ENCODE assay signal across 9 mouse cellular contexts in the genomic region with DNA sequence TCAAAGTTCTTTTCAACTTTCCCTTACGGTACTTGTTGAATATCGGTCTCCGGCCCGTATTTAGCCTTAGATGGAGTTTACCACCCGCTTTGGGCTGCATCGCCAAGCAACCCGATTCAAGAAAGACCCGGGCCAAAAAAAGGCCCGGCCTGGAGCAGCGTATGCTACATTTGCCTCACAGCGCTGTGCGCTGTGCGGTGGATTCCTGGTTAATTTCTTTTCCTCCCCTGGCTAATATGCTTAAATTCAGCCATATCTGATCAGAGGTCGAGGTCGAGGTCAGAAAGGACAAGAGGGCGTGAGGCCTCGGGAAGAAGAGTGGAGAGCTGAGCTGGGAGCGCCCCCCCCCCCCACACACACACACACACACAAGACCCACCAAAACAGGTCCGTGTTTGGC. TPM values are rescaled to one million over a fixed set of nuclear protein-coding genes. Genes with fewer than 3 reads are reported as not detected.
DNase-seq lines count a peak whose midpoint lies in the region; ATAC-seq and TF ChIP-seq lines count a peak whose summit lies in the region.
"Had no signal": no experiment of that assay in that cellular context is flagged by ENCODE, and none has a peak within 500 bp of the region (broad histone marks: within the 10 kb centered on the region; RNA-seq: fewer than 3 reads in every experiment).

No protein-coding gene starts in this region.

- no peaks in the 10 kb centered on the region for H3K4me1 ChIP-seq in liver, embryonic 14.5 days (replicated peaks; ENCODE audit: control insufficient read depth in 2 of 2, insufficient read depth in 2 of 2, low read length in 1 of 2)
- no peaks in the 10 kb centered on the region for H3K4me1 ChIP-seq in liver, embryonic 11.5 days (replicated peaks; ENCODE audit: control insufficient read depth, insufficient read depth, low read length)
- H3K4me1 ChIP-seq in limb, embryonic 10.5 days: 0 out of 2 replicates have a peak, but pooled peaks cover 3% of the 10 kb centered on the region

- no peak overlapping the region for H3K27ac ChIP-seq in liver, embryonic 14.5 days
- no peak overlapping the region for H3K27ac ChIP-seq in liver, embryonic 11.5 days (ENCODE audit: low read depth, low read length)
- H3K27ac ChIP-seq in limb, embryonic 10.5 days: no peak overlapping the region
- H3K27ac ChIP-seq in gastrocnemius, adult 2 months: no peak overlapping the region

- TF ChIP-seq CTCF in liver, embryonic 14.5 days (IDR thresholded peaks at IDR 0.05; ENCODE audit: low read depth): no peak
- TF ChIP-seq CTCF in gastrocnemius, adult 2 months (IDR thresholded peaks at IDR 0.05): no peak

- WGBS in liver, embryonic 14.5 days (ENCODE audit: insufficient replicate concordance): 8% methylated on average over 19 of the region's 19 CpGs
- WGBS in liver, embryonic 11.5 days: 6% methylated on average over 19 of the region's 19 CpGs
- under 1% methylated on average over 19 of the region's 19 CpGs for WGBS in limb, embryonic 10.5 days

- intact Hi-C loops in gastrocnemius, adult 2 months (cut with DNase I): no loop called here

- DNase-seq in adrenal gland, postnatal 14 days: peak; percentile 12
- no peak for DNase-seq in adrenal gland, adult 8-10 months
- peak in 2 of 3 experiments; percentile 26 to 47 for DNase-seq in liver, embryonic 14.5 days (ENCODE audit: low read depth in 3 of 3, low spot score in 3 of 3)
- DNase-seq in liver, embryonic 11.5 days (ENCODE audit: low spot score): no peak
- peak; percentile 22 for DNase-seq in NIH3T3 (ENCODE audit: low read depth)
- peak; percentile 64 for DNase-seq in limb, embryonic 10.5 days (ENCODE audit: low spot score)
- DNase-seq in gastrocnemius, adult 2 months: no peak
- DNase-seq in thymus, postnatal 25 days: no peak
- DNase-seq: layer of hippocampus, postnatal 36 days had no signal

- H3K4me2 ChIP-seq in liver, embryonic 14.5 days (ENCODE audit: low read depth): no peak overlapping the region
- H3K4me2 ChIP-seq in liver, embryonic 11.5 days: no peak overlapping the region

- TF ChIP-seq EP300 in liver, embryonic 14.5 days (IDR thresholded peaks at IDR 0.05; ENCODE audit: low read depth): no peak

- ATAC-seq in liver, embryonic 14.5 days (ENCODE audit: insufficient read depth): no peak
- no peak for ATAC-seq in liver, embryonic 11.5 days (replicated peaks; ENCODE audit: low FRiP score)

- H3K36me3 ChIP-seq in liver, embryonic 14.5 days (replicated peaks; ENCODE audit: control insufficient read depth, insufficient read depth, low read depth): no peaks in the 10 kb centered on the region
- no peaks in the 10 kb centered on the region for H3K36me3 ChIP-seq in liver, embryonic 11.5 days (ENCODE audit: control insufficient read depth, insufficient read depth, low read length)
- no peaks in the 10 kb centered on the region for H3K36me3 ChIP-seq in limb, embryonic 10.5 days

- H3K4me3 ChIP-seq in liver, embryonic 14.5 days (ENCODE audit: insufficient read depth in 1 of 2, low read depth in 2 of 2, low read length in 2 of 2): no peak overlapping the region
- H3K4me3 ChIP-seq in liver, embryonic 11.5 days (ENCODE audit: low read depth, low read length): no peak overlapping the region
- no peak overlapping the region for H3K4me3 ChIP-seq in limb, embryonic 10.5 days
- H3K4me3 ChIP-seq in gastrocnemius, adult 2 months: no peak overlapping the region

- no peaks in the 10 kb centered on the region for H3K9me3 ChIP-seq in liver, embryonic 14.5 days (ENCODE audit: control insufficient read depth, low read length)
- no peaks in the 10 kb centered on the region for H3K9me3 ChIP-seq in liver, embryonic 11.5 days (ENCODE audit: control insufficient read depth, low read length)
- H3K9me3 ChIP-seq in limb, embryonic 10.5 days (replicated peaks): no peaks in the 10 kb centered on the region

- H3K9ac ChIP-seq in liver, embryonic 14.5 days (replicated peaks): no peak overlapping the region
- H3K9ac ChIP-seq in liver, embryonic 11.5 days (ENCODE audit: low read depth, low read length): no peak overlapping the region

- H3K27me3 ChIP-seq in liver, embryonic 14.5 days (ENCODE audit: control insufficient read depth, insufficient read depth, low read length): no peaks in the 10 kb centered on the region; the same call in 1 of the 2 replicates
- no peaks in the 10 kb centered on the region for H3K27me3 ChIP-seq in liver, embryonic 11.5 days (replicated peaks; ENCODE audit: control insufficient read depth, insufficient read depth, low read length)
- no peaks in the 10 kb centered on the region; the same call in 1 of the 2 replicates for H3K27me3 ChIP-seq in limb, embryonic 10.5 days (ENCODE audit: low read depth, poor library complexity, severe bottlenecking)

RNA-seq across cellular contexts. Expression of a gene that starts 29.0 kb away (rescaled TPM):
- 3.6 and 13.0 TPM in 2 replicates for total RNA-seq in adrenal gland, postnatal 14 days (2021)
- total RNA-seq in adrenal gland, adult 8-10 months (2022): 1 to 10 TPM; 3.1 to 6.2 (median 5.0) TPM
- 4.3 and 7.3 TPM in 2 replicates for polyA plus RNA-seq in liver, embryonic 14.5 days (2012; rRNA removed)
- polyA plus RNA-seq in liver, embryonic 14.5 days (2014; fragmentation: Nextera tagmentation; extraction: Ambion mirVana): 10.6 and 12.2 TPM in 2 replicates
- polyA plus RNA-seq in liver, embryonic 11.5 days (2014; fragmentation: Nextera tagmentation; extraction: Ambion mirVana): 9.1 and 12.0 TPM in 2 replicates
- 0.33 and 0.39 TPM in 2 replicates for polyA plus RNA-seq in limb, embryonic 10.5 days (2016; fragmentation: Nextera tagmentation; extraction: Ambion mirVana)
- 1 to 10 TPM; 2.3 to 2.4 TPM for total RNA-seq in gastrocnemius, adult 2 months (2021)

Comparison
In these comparisons a context has a peak if more than half of its experiments do, and no peak if none do; other contexts are left out.
1. DNase-seq: peak in adrenal gland, postnatal 14 days (single experiment), liver, embryonic 14.5 days (2 of 3), NIH3T3 (single experiment) and limb, embryonic 10.5 days (single experiment); none in adrenal gland, adult 8-10 months (single experiment), liver, embryonic 11.5 days (single experiment), gastrocnemius, adult 2 months (single experiment) and thymus, postnatal 25 days (single experiment).